Mouse (Mus musculus) thymus, adult 2 months (tissue): ENCODE measurements around the gene Inip.

Source experiments
- CTCF ChIP-seq: fragments of 200-500 bp; IDR thresholded peaks from 2 replicates; pipeline ENCODE4 v1.5.1; 2012; ENCODE audit warnings: mild to moderate bottlenecking, control low read depth, low read length, moderate library complexity, borderline replicate concordance; ENCODE audit not compliant: control insufficient read depth, poor library complexity, insufficient read depth; ENCODE audit errors: extremely low read depth
- POLR2A ChIP-seq: fragments of 200-500 bp; IDR thresholded peaks from 2 replicates; pipeline ENCODE4 v1.6.1; 2012; ENCODE audit warnings: mild to moderate bottlenecking, low read length, control low read depth, moderate library complexity; ENCODE audit not compliant: control insufficient read depth, poor library complexity, insufficient read depth; ENCODE audit errors: extremely low read depth

- TF ChIP-seq POLR2A (no peak), CTCF (no peak)
Observed at GRCm38 (mm10) chr4:59801489-59801888, at the start of gene Inip.
